In the genomic region with DNA sequence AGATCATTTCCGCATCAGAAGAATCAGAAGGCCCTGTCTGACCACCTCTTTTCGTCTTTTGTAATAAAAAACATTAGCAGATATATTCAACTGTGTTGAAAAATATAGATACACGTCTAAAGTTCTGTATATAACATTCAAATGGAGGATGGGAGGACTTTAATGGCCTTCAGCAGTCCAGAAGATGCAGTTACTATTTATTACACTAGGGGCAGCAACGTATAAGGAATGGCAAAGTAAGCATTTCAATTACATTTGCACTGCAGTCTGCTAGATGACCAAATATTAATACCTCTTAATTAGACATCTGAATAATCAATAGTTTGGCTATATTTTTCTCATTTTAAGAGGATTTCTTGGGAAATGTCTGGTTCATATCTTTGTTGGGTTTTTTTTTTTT, we compare ENCODE assay signal across 10 mouse cellular contexts. TPM values are rescaled to one million over a fixed set of nuclear protein-coding genes. Genes with fewer than 3 reads are reported as not detected.
DNase-seq lines count a peak whose midpoint lies in the region; ATAC-seq and TF ChIP-seq lines count a peak whose summit lies in the region.
"Had no signal": no experiment of that assay in that cellular context is flagged by ENCODE, and none has a peak within 500 bp of the region (broad histone marks: within the 10 kb centered on the region; RNA-seq: fewer than 3 reads in every experiment).

No protein-coding gene starts in this region.

- ATAC-seq in neural tube, embryonic 15.5 days (ENCODE audit: low FRiP score): peak; percentile 70; the same call in 1 of the 2 replicates

- no peak overlapping the region for H3K9ac ChIP-seq in neural tube, embryonic 15.5 days (replicated peaks)
- H3K9ac ChIP-seq: liver, embryonic 13.5 days had no signal

- 0 out of 2 replicates have a peak, but pooled peaks cover 2% of the 10 kb centered on the region for H3K36me3 ChIP-seq in neural tube, embryonic 15.5 days
- H3K36me3 ChIP-seq: liver, embryonic 13.5 days had no signal

- H3K27ac ChIP-seq in layer of hippocampus, adult 2 months: no peak overlapping the region
- H3K27ac ChIP-seq in neural tube, embryonic 15.5 days (replicated peaks): no peak overlapping the region

- DNase-seq in adrenal gland, adult 2 months: peak; percentile 20
- no peak for DNase-seq in adrenal gland, postnatal 4 days (ENCODE audit: low spot score in 2 of 2)
- peak; percentile 39 to 45 for DNase-seq in layer of hippocampus, adult 2 months (ENCODE audit: low spot score in 2 of 2)
- no peak for DNase-seq in layer of hippocampus, adult 9-11 months
- DNase-seq in brain, adult 2 months (ENCODE audit: low read depth, low spot score): peak; percentile 68
- peak; percentile 79 for DNase-seq in induced T-regulatory cell, adult 2 months (ENCODE audit: low read depth)
- no peak for DNase-seq in right cerebral cortex, postnatal 4 days
- DNase-seq: liver, embryonic 13.5 days had no signal

- WGBS in neural tube, embryonic 15.5 days: 45% methylated on average over 4 of the region's 4 CpGs

- H3K4me3 ChIP-seq in layer of hippocampus, adult 2 months: no peak overlapping the region
- no peak overlapping the region for H3K4me3 ChIP-seq in neural tube, embryonic 15.5 days (replicated peaks)
- H3K4me3 ChIP-seq: erythroblast, embryonic 14.5 days; liver, embryonic 13.5 days had no signal

- no peaks in the 10 kb centered on the region for H3K9me3 ChIP-seq in neural tube, embryonic 15.5 days (replicated peaks)
- H3K9me3 ChIP-seq: liver, embryonic 13.5 days had no signal

- peak; percentile 82 for TF ChIP-seq CTCF in layer of hippocampus, adult 2 months (conservative IDR thresholded peaks at IDR 0.05)

- H3K4me2 ChIP-seq in neural tube, embryonic 15.5 days: no peak overlapping the region
- H3K4me2 ChIP-seq: liver, embryonic 13.5 days had no signal

- no peaks in the 10 kb centered on the region for H3K27me3 ChIP-seq in neural tube, embryonic 15.5 days (replicated peaks)
- H3K27me3 ChIP-seq: liver, embryonic 13.5 days had no signal

- H3K4me1 ChIP-seq in neural tube, embryonic 15.5 days: no peaks in the 10 kb centered on the region

RNA-seq across cellular contexts. Expression of a gene that starts 36.5 kb away (rescaled TPM):
- total RNA-seq in adrenal gland, adult 2 months (2021): 10 to 100 TPM; 24.8 to 27.5 TPM
- polyA plus RNA-seq in adrenal gland, adult 2 months (2012; rRNA removed): 2.2 and 3.6 TPM in 2 replicates
- 10 to 100 TPM; 69.9 to 98.9 TPM for total RNA-seq in adrenal gland, postnatal 4 days (2021)
- 1 to 10 TPM; 4.0 to 6.3 TPM for total RNA-seq in layer of hippocampus, adult 2 months (2021)
- 37.6 and 48.9 TPM in 2 replicates for polyA plus RNA-seq in neural tube, embryonic 15.5 days (2015; fragmentation: Nextera tagmentation; extraction: Ambion mirVana)

RNA-seq across cellular contexts. Expression of a gene that starts 51.7 kb away (rescaled TPM):
- 10 to 100 TPM; 17.4 to 31.8 TPM for total RNA-seq in adrenal gland, adult 2 months (2021)
- 1.00 and 1.1 TPM in 2 replicates for polyA plus RNA-seq in adrenal gland, adult 2 months (2012; rRNA removed)
- total RNA-seq in adrenal gland, postnatal 4 days (2021): 10 to 100 TPM; 22.3 to 23.6 TPM
- total RNA-seq in layer of hippocampus, adult 2 months (2021): 10 to 100 TPM; 34.6 to 37.0 TPM
- 73.2 and 81.4 TPM in 2 replicates for polyA plus RNA-seq in neural tube, embryonic 15.5 days (2015; fragmentation: Nextera tagmentation; extraction: Ambion mirVana)

Comparison
In these comparisons a context has a peak if more than half of its experiments do, and no peak if none do; other contexts are left out.
1. DNase-seq: peak in adrenal gland, adult 2 months (single experiment), layer of hippocampus, adult 2 months (2 of 2), brain, adult 2 months (single experiment) and induced T-regulatory cell, adult 2 months (single experiment); none in adrenal gland, postnatal 4 days (0 of 2), layer of hippocampus, adult 9-11 months (single experiment) and right cerebral cortex, postnatal 4 days (single experiment).